Mouse (Mus musculus) lung, embryonic 16.5 days (tissue): ENCODE results near the gene Slc2a13. TPM values are rescaled to one million over a fixed set of nuclear protein-coding genes. Genes with fewer than 3 reads are reported as not detected.
A peak's percentile ranks its signal among the peaks of the same experiment; 100 is the strongest.

Experiments used
- ATAC-seq: fragments of 200-750 bp; cut with Nextera tagmentation; 2 replicates; pipeline ENCODE4 v1.8.0; 2017; ENCODE audit warnings: low read depth, mild to moderate bottlenecking, moderate library complexity
- H3K27ac ChIP-seq: fragments of 300-500 bp; sonication (generic); 2 replicates; pipeline ENCODE4 v1.5.1; 2014; ENCODE audit warnings: mild to moderate bottlenecking, control low read depth, low read length
- H3K27me3 ChIP-seq: fragments of 300-500 bp; sonication (generic); 2 replicates; pipeline ENCODE4 v1.6.1; 2014; ENCODE audit warnings: low read depth, low read length, mixed read lengths; ENCODE audit not compliant: control insufficient read depth, insufficient read depth
- H3K36me3 ChIP-seq: fragments of 300-500 bp; sonication (generic); 2 replicates; pipeline ENCODE4 v1.6.1; 2014; ENCODE audit warnings: low read length; ENCODE audit not compliant: control insufficient read depth, insufficient read depth
- H3K4me1 ChIP-seq: fragments of 300-500 bp; sonication (generic); replicated peaks from 2 replicates; pipeline ENCODE4 v1.6.1; 2014; ENCODE audit warnings: low read length, mixed read lengths; ENCODE audit not compliant: control insufficient read depth, insufficient read depth
- H3K4me2 ChIP-seq: fragments of 300-500 bp; sonication (generic); 2 replicates; pipeline ENCODE4 v1.6.1; 2014; ENCODE audit warnings: low read depth, low read length, control low read depth
- H3K4me3 ChIP-seq: fragments of 300-500 bp; sonication (generic); 2 replicates; pipeline ENCODE4 v1.5.1; 2014; ENCODE audit warnings: mild to moderate bottlenecking, low read length, control low read depth
- H3K9ac ChIP-seq: fragments of 300-500 bp; sonication (generic); 2 replicates; pipeline ENCODE4 v1.6.1; 2014; ENCODE audit warnings: low read length, control low read depth
- H3K9me3 ChIP-seq: fragments of 300-500 bp; sonication (generic); 2 replicates; pipeline ENCODE4 v1.6.1; 2016; ENCODE audit warnings: low read length; ENCODE audit not compliant: control insufficient read depth
- WGBS: fragments of 180-500 bp; shearing (Covaris S2); extraction: QIAGEN DNeasy Blood & Tissue Kit; methylation state at CpG from one replicate; pipeline ENCODE4 v1.1.7; 2014; 5-methylcytosine and 5-hydroxymethylcytosine counted together
- polyA plus RNA-seq: library from polyadenylated mRNA; unstranded; fragments of >200 nt; fragmentation: Nextera tagmentation; extraction: Ambion mirVana; gene quantifications from 2 replicates; pipeline ENCODE4 v1.2.1, GENCODE M21; 2015

Gene Slc2a13
- polyA plus RNA-seq, 1 experiment from 2014 or later, result 1.2 TPM

- Histone ChIP-seq H3K9me3 (no peaks in the 10 kb centered on the region), H3K27me3 (no peaks in the 10 kb centered on the region), H3K4me3 (no peak overlapping the region), H3K9ac (no peak overlapping the region), H3K4me1 (no peaks in the 10 kb centered on the region), H3K36me3 (no peaks in the 10 kb centered on the region), H3K4me2 (no peak overlapping the region), H3K27ac (no peak overlapping the region)
- whole genome bisulfite sequencing, result 70% methylated on average over 4 of the region's 4 CpGs
- no peak for ATAC-seq
Measured at GRCm38 (mm10) chr15:91327023-91327422, 246.0 kb downstream of the Slc2a13 start.

- Histone ChIP-seq H3K9ac (no peak overlapping the region), H3K36me3 (no peaks in the 10 kb centered on the region), H3K4me1 (no peaks in the 10 kb centered on the region), H3K4me2 (no peak overlapping the region), H3K27ac (no peak overlapping the region), H3K4me3 (no peak overlapping the region), H3K9me3 (no peaks in the 10 kb centered on the region), H3K27me3 (no peaks in the 10 kb centered on the region)
- WGBS, result 51% methylated on average over 3 of the region's 3 CpGs
- no peak for ATAC-seq
Measured at GRCm38 (mm10) chr15:91319376-91319775, 253.7 kb downstream of the Slc2a13 start.

GRCm38 (mm10) chr15:91316964-91317363 lies 256.1 kb downstream of the Slc2a13 start:
- Histone ChIP-seq H3K27me3 (no peaks in the 10 kb centered on the region), H3K4me1 (no peaks in the 10 kb centered on the region), H3K4me3 (no peak overlapping the region), H3K4me2 (no peak overlapping the region), H3K27ac (no peak overlapping the region), H3K9me3 (no peaks in the 10 kb centered on the region), H3K9ac (no peak overlapping the region), H3K36me3 (no peaks in the 10 kb centered on the region)
- ATAC-seq, result no peak
- 72% methylated on average over 4 of the region's 4 CpGs for WGBS

- Histone ChIP-seq H3K4me3 (no peak overlapping the region), H3K4me1 (no peaks in the 10 kb centered on the region), H3K36me3 (no peaks in the 10 kb centered on the region), H3K4me2 (peak overlapping the region; percentile 21; the same call in 1 of the 2 replicates), H3K9ac (no peak overlapping the region), H3K27ac (no peak overlapping the region), H3K27me3 (no peaks in the 10 kb centered on the region), H3K9me3 (no peaks in the 10 kb centered on the region)
- 69% methylated on average over 19 of the region's 19 CpGs for WGBS
- ATAC-seq, result peak; percentile 61; the same call in 1 of the 2 replicates
Measured at GRCm38 (mm10) chr15:91314402-91315318, 258.4 kb downstream of the Slc2a13 start.

DNA sequence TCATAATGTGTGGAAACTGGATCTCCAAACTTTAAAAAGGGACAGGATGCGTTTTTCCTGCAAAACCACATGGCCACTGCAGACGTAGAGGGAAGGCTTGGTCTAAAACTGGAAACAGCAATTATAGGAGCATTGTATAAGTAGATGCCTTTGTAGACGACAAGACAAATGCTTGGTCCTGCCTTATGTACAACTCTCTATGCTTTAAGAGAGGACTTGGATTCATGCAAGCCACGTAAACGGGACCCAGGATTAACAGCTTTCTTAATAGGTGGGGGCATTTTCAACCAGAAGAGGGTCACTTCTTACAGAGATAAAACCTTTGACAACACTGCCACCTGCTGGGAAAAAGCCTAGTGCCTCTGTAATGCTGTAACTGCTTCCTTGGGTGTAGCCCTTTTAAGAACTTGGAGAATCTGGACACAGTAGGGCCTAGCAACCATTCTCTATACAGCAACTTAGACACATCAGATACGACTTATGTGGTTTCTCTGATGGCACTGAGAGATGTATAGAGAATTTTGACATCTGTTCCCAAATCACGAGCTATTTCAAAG lies 268.7 kb downstream of the Slc2a13 start:
- no peaks in the 10 kb centered on the region for H3K27me3 ChIP-seq
- H3K36me3 ChIP-seq, result no peaks in the 10 kb centered on the region
- WGBS, result 44% methylated on average over 7 of the region's 7 CpGs
- H3K27ac ChIP-seq, result no peak overlapping the region
- H3K9ac ChIP-seq, result no peak overlapping the region
- H3K4me1 ChIP-seq, result no peaks in the 10 kb centered on the region
- H3K4me2 ChIP-seq, result no peak overlapping the region
- peak; percentile 59; the same call in 1 of the 2 replicates for ATAC-seq
- no peaks in the 10 kb centered on the region for H3K9me3 ChIP-seq
- H3K4me3 ChIP-seq, result no peak overlapping the region

DNA sequence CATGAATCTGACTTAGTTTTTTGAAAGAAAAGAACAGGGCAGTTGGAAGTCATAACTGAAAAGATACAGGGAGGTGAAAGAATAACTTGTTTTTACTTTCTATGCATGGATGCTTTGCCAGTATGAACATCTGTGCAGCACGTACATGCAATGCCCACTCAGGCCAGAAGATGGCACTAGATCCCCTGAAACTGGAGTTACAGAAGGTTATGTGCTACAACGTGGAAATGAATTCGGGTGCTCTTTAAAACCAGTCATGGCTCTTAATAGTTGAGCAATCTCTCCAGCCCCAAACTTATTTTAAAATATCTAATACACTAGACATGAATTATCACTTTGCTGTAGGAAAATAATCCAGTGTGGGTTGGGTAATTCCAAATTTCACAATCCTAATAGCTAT lies 271.7 kb downstream of the Slc2a13 start:
- no peaks in the 10 kb centered on the region for H3K36me3 ChIP-seq
- no peaks in the 10 kb centered on the region for H3K4me1 ChIP-seq
- no peak overlapping the region for H3K9ac ChIP-seq
- no peaks in the 10 kb centered on the region for H3K27me3 ChIP-seq
- ATAC-seq, result peak; percentile 79
- no peak overlapping the region for H3K4me2 ChIP-seq
- H3K27ac ChIP-seq, result no peak overlapping the region
- no peak overlapping the region for H3K4me3 ChIP-seq
- 7% methylated on average over 3 of the region's 3 CpGs for WGBS
- no peaks in the 10 kb centered on the region for H3K9me3 ChIP-seq

DNA sequence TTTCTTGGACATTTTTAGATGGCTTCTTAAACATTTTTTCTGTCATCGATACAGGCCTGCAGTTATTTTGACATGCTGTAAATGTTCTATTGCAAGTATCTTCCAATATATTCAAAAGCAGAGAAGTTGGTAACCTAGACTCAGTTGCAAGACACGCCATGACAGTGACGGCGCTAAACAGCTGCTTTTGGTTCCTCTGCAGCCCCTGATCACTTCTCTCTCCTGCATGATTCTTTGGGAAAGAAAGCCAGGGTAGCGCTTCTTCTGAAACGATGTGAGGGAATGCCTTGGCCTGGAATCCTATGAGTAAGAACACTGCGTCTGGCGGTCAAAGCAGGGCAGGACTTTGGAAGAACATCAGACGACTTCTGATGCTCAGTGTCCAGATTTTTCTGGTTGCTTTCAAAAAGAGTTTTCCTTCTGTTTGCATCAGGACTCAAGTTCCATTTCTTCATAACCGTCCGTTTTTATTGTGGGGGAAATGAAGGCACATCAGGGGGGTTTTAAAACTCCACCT lies 273.7 kb downstream of the Slc2a13 start:
- Histone ChIP-seq H3K4me2 (no peak overlapping the region), H3K9ac (no peak overlapping the region), H3K9me3 (no peaks in the 10 kb centered on the region), H3K27me3 (no peaks in the 10 kb centered on the region), H3K27ac (no peak overlapping the region; the same call in 1 of the 2 replicates), H3K4me1 (no peaks in the 10 kb centered on the region), H3K4me3 (no peak overlapping the region), H3K36me3 (no peaks in the 10 kb centered on the region)
- 70% methylated on average over 11 of the region's 11 CpGs for WGBS
- peak; percentile 51; the same call in 1 of the 2 replicates for ATAC-seq

GRCm38 (mm10) chr15:91283418-91283817 lies 289.6 kb downstream of the Slc2a13 start:
- Histone ChIP-seq H3K9ac (no peak overlapping the region), H3K9me3 (peaks cover 2% of the 10 kb centered on the region; the same call in 1 of the 2 replicates), H3K27ac (peak overlapping the region; percentile 82), H3K4me1 (no peaks in the 10 kb centered on the region), H3K27me3 (no peaks in the 10 kb centered on the region), H3K4me2 (no peak overlapping the region), H3K4me3 (no peak overlapping the region), H3K36me3 (no peaks in the 10 kb centered on the region)
- ATAC-seq, result peak; percentile 66
- 59% methylated on average over 3 of the region's 3 CpGs for WGBS

- Histone ChIP-seq H3K27ac (peak overlapping the region; percentile 82), H3K4me2 (no peak overlapping the region), H3K4me3 (no peak overlapping the region), H3K9me3 (peaks cover 2% of the 10 kb centered on the region; the same call in 1 of the 2 replicates), H3K36me3 (no peaks in the 10 kb centered on the region), H3K4me1 (no peaks in the 10 kb centered on the region), H3K27me3 (no peaks in the 10 kb centered on the region), H3K9ac (no peak overlapping the region)
- peak; percentile 96 for ATAC-seq
- WGBS, result 37% methylated on average over 7 of the region's 7 CpGs
Measured at GRCm38 (mm10) chr15:91282822-91283221, 290.2 kb downstream of the Slc2a13 start.
